8 mouse cellular contexts compared by ENCODE assay signal in genomic region chr13:109685296-109686115, GRCm38 (mm10).
DNase-seq lines count a peak whose midpoint lies in the region; ATAC-seq and TF ChIP-seq lines count a peak whose summit lies in the region.

No protein-coding gene starts in this region.

- H3K9ac ChIP-seq in embryonic facial prominence, embryonic 12.5 days, result peak overlapping the region; percentile 51
- H3K9ac ChIP-seq in liver, embryonic 11.5 days (ENCODE audit: low read depth, low read length), result peak overlapping the region; percentile 86
- peak overlapping the region; percentile 53 for H3K9ac ChIP-seq in stomach, embryonic 14.5 days (replicated peaks; ENCODE audit: low read depth, low read length)

- no peaks in the 10 kb centered on the region for H3K4me1 ChIP-seq in embryonic facial prominence, embryonic 12.5 days
- peaks cover 30% of the 10 kb centered on the region for H3K4me1 ChIP-seq in liver, embryonic 11.5 days (replicated peaks; ENCODE audit: control insufficient read depth, insufficient read depth, low read length)
- H3K4me1 ChIP-seq in stomach, embryonic 14.5 days (ENCODE audit: control insufficient read depth, insufficient read depth, low read length), result 0 out of 2 replicates have a peak, but pooled peaks cover 3% of the 10 kb centered on the region

- no peak for ATAC-seq in embryonic facial prominence, embryonic 12.5 days (ENCODE audit: insufficient number of reproducible peaks, insufficient read depth, low FRiP score, low TSS enrichment)
- peak; percentile 57 for ATAC-seq in liver, embryonic 11.5 days (replicated peaks; ENCODE audit: low FRiP score)
- ATAC-seq in stomach, embryonic 14.5 days (ENCODE audit: insufficient number of reproducible peaks, insufficient read depth, low FRiP score, low read depth), result peak; percentile 67; the same call in 1 of the 2 replicates

- peaks cover 46% of the 10 kb centered on the region for H3K79me3 ChIP-seq in C2C12 (ENCODE audit: low read depth)

- peak overlapping the region; percentile 57 for H3K4me3 ChIP-seq in C2C12 (ENCODE audit: insufficient read depth, poor library complexity, severe bottlenecking)
- peak overlapping the region; percentile 47 for H3K4me3 ChIP-seq in embryonic facial prominence, embryonic 12.5 days
- peak overlapping the region; percentile 73 for H3K4me3 ChIP-seq in liver, embryonic 11.5 days (ENCODE audit: low read depth, low read length)
- peak overlapping the region; percentile 47 for H3K4me3 ChIP-seq in stomach, embryonic 14.5 days (ENCODE audit: low read depth, low read length)

- TF ChIP-seq CTCF in C2C12 (IDR thresholded peaks at IDR 0.05; ENCODE audit: control insufficient read depth, insufficient read depth, insufficient read length), result no peak

- H3K27me3 ChIP-seq in C2C12 (ENCODE audit: control insufficient read depth, insufficient read depth, insufficient read length), result no peaks in the 10 kb centered on the region
- no peaks in the 10 kb centered on the region for H3K27me3 ChIP-seq in embryonic facial prominence, embryonic 12.5 days
- no peaks in the 10 kb centered on the region for H3K27me3 ChIP-seq in liver, embryonic 11.5 days (replicated peaks; ENCODE audit: control insufficient read depth, insufficient read depth, low read length)
- H3K27me3 ChIP-seq in stomach, embryonic 14.5 days (ENCODE audit: control insufficient read depth, insufficient read depth, low read length), result no peaks in the 10 kb centered on the region

- WGBS in embryonic facial prominence, embryonic 12.5 days, result under 1% methylated on average over 29 of the region's 29 CpGs
- under 1% methylated on average over 28 of the region's 29 CpGs for WGBS in liver, embryonic 11.5 days
- WGBS in stomach, embryonic 14.5 days, result 3% methylated on average over 29 of the region's 29 CpGs

- H3K36me3 ChIP-seq in C2C12 (ENCODE audit: control insufficient read depth, insufficient read depth), result peaks cover 3% of the 10 kb centered on the region
- no peaks in the 10 kb centered on the region for H3K36me3 ChIP-seq in embryonic facial prominence, embryonic 12.5 days
- no peaks in the 10 kb centered on the region for H3K36me3 ChIP-seq in liver, embryonic 11.5 days (ENCODE audit: control insufficient read depth, insufficient read depth, low read length)
- H3K36me3 ChIP-seq in stomach, embryonic 14.5 days (ENCODE audit: control insufficient read depth, insufficient read depth, low read length), result no peaks in the 10 kb centered on the region

- DNase-seq in adrenal gland, postnatal 25 days, result peak; percentile 34
- peak; percentile 49 to 75 for DNase-seq in heart, adult 18-20 months
- DNase-seq in kidney, adult 18-20 months, result peak; percentile 66
- peak; percentile 71 for DNase-seq in liver, embryonic 11.5 days (ENCODE audit: low spot score)
- peak; percentile 3 to 19 for DNase-seq in monocyte, adult 2 months (ENCODE audit: low read depth in 1 of 2, low spot score in 2 of 2)

- peak overlapping the region; percentile 66 for H3ac ChIP-seq in C2C12 (ENCODE audit: control insufficient read depth, insufficient read length, low read depth)

- H3K9me3 ChIP-seq in embryonic facial prominence, embryonic 12.5 days, result no peaks in the 10 kb centered on the region
- no peaks in the 10 kb centered on the region for H3K9me3 ChIP-seq in liver, embryonic 11.5 days (ENCODE audit: control insufficient read depth, low read length)
- H3K9me3 ChIP-seq in stomach, embryonic 14.5 days (ENCODE audit: control insufficient read depth, low read depth, low read length), result no peaks in the 10 kb centered on the region

- peak overlapping the region; percentile 84 for H3K4me2 ChIP-seq in embryonic facial prominence, embryonic 12.5 days (replicated peaks)
- H3K4me2 ChIP-seq in liver, embryonic 11.5 days, result peak overlapping the region; percentile 74
- peak overlapping the region; percentile 89 for H3K4me2 ChIP-seq in stomach, embryonic 14.5 days (replicated peaks; ENCODE audit: low read depth, low read length)

- H3K79me2 ChIP-seq in C2C12 (ENCODE audit: control insufficient read depth, insufficient read depth), result peaks cover 59% of the 10 kb centered on the region

- no peak overlapping the region for H3K27ac ChIP-seq in embryonic facial prominence, embryonic 12.5 days
- H3K27ac ChIP-seq in liver, embryonic 11.5 days (ENCODE audit: low read depth, low read length), result peak overlapping the region; percentile 93
- H3K27ac ChIP-seq in stomach, embryonic 14.5 days (ENCODE audit: low read length), result peak overlapping the region; percentile 75; the same call in 1 of the 2 replicates

TF ChIP-seq in C2C12, 6 proteins besides CTCF, POLR2A, EP300 and RAD21:
- TF ChIP-seq FOSL1 (IDR thresholded peaks at IDR 0.05; ENCODE audit: insufficient read depth, low read length, poor library complexity, severe bottlenecking) (no peak), MAX (IDR thresholded peaks at IDR 0.05) (no peak), MYOG (IDR thresholded peaks at IDR 0.05; ENCODE audit: control insufficient read depth, extremely low read depth, insufficient read length) (no peak), CEBPB (IDR thresholded peaks at IDR 0.05; ENCODE audit: low read depth) (no peak), MYOD1 (IDR thresholded peaks at IDR 0.05; ENCODE audit: control insufficient read depth, insufficient read length, low read depth) (no peak), USF1 (IDR thresholded peaks at IDR 0.05; ENCODE audit: low read depth) (no peak)
TF ChIP-seq in C2C12: peak in this region for 0.

Comparison
In these comparisons a context has a peak if more than half of its experiments do, and no peak if none do; other contexts are left out.
1. DNase-seq: peak in every context shown above with its lines; median percentile 71 in liver, embryonic 11.5 days; 66 in kidney, adult 18-20 months; 62 in heart, adult 18-20 months; 34 in adrenal gland, postnatal 25 days; 11 in monocyte, adult 2 months.